Mouse (Mus musculus) embryonic facial prominence, embryonic 13.5 days (tissue): ENCODE data around the gene Itga6. TPM values are rescaled to one million over a fixed set of nuclear protein-coding genes. Genes with fewer than 3 reads are reported as not detected.

Source experiments
- ATAC-seq: fragments of 200-750 bp; cut with Nextera tagmentation; 2 replicates; pipeline ENCODE4 v1.8.0; 2017; ENCODE audit warnings: low read depth; ENCODE audit not compliant: insufficient number of reproducible peaks, insufficient read depth, low FRiP score, low TSS enrichment
- H3K27ac ChIP-seq: fragments of 300-500 bp; sonication (generic); 2 replicates; pipeline ENCODE4 v1.5.1; 2015; ENCODE audit warnings: moderate library complexity, mild to moderate bottlenecking, inconsistent platforms
- H3K27me3 ChIP-seq: fragments of 300-500 bp; sonication (generic); 2 replicates; pipeline ENCODE4 v1.6.1; 2015; ENCODE audit warnings: mild to moderate bottlenecking, inconsistent platforms
- H3K36me3 ChIP-seq: fragments of 300-500 bp; sonication (generic); 2 replicates; pipeline ENCODE4 v1.6.1; 2015; ENCODE audit warnings: mild to moderate bottlenecking, inconsistent platforms
- H3K4me1 ChIP-seq: fragments of 300-500 bp; sonication (generic); 2 replicates; pipeline ENCODE4 v1.6.1; 2015; ENCODE audit warnings: inconsistent platforms
- H3K4me2 ChIP-seq: fragments of 300-500 bp; sonication (generic); 2 replicates; pipeline ENCODE4 v1.6.1; 2015; ENCODE audit warnings: moderate library complexity, mild to moderate bottlenecking, inconsistent platforms
- H3K4me3 ChIP-seq: fragments of 300-500 bp; sonication (generic); 2 replicates; pipeline ENCODE4 v1.5.1; 2015; ENCODE audit warnings: mild to moderate bottlenecking, inconsistent platforms
- H3K9ac ChIP-seq: fragments of 300-500 bp; sonication (generic); 2 replicates; pipeline ENCODE4 v1.6.1; 2015; ENCODE audit warnings: mild to moderate bottlenecking, inconsistent platforms
- H3K9me3 ChIP-seq: fragments of 300-500 bp; sonication (generic); 2 replicates; pipeline ENCODE4 v1.6.1; 2016; ENCODE audit warnings: inconsistent platforms
- WGBS: fragments of 180-500 bp; shearing (Covaris S2); methylation state at CpG from one replicate; pipeline ENCODE4 v1.1.7; 2015; ENCODE audit warnings: mixed read lengths; 5-methylcytosine and 5-hydroxymethylcytosine counted together
- polyA plus RNA-seq: library from polyadenylated mRNA; unstranded; fragments of >200 nt; fragmentation: Nextera tagmentation; extraction: Ambion mirVana; gene quantifications from 2 replicates; pipeline ENCODE4 v1.2.1, GENCODE M21; 2015

Itga6 gene
- polyA plus RNA-seq, 1 experiment from 2014 or later: 37.7 TPM

GRCm38 (mm10) chr2:71810010-71810409 is 64.6 kb downstream of the Itga6 start:
- Histone ChIP-seq H3K9ac (no peak overlapping the region), H3K27me3 (0 out of 2 replicates have a peak, but pooled peaks cover 4% of the 10 kb centered on the region), H3K4me1 (peaks cover 38% of the 10 kb centered on the region), H3K4me2 (no peak overlapping the region), H3K36me3 (no peaks in the 10 kb centered on the region), H3K9me3 (no peaks in the 10 kb centered on the region), H3K27ac (no peak overlapping the region), H3K4me3 (no peak overlapping the region)
- no peak for ATAC-seq
- 91% methylated on average over 11 of the region's 11 CpGs for WGBS

GRCm38 (mm10) chr2:71810906-71811305 is 65.5 kb downstream of the Itga6 start:
- Histone ChIP-seq H3K9me3 (no peaks in the 10 kb centered on the region), H3K27ac (no peak overlapping the region), H3K27me3 (0 out of 2 replicates have a peak, but pooled peaks cover 4% of the 10 kb centered on the region), H3K9ac (no peak overlapping the region), H3K4me1 (peaks cover 39% of the 10 kb centered on the region), H3K4me2 (no peak overlapping the region), H3K36me3 (no peaks in the 10 kb centered on the region), H3K4me3 (no peak overlapping the region)
- ATAC-seq: no peak
- WGBS: 46% methylated on average over 6 of the region's 6 CpGs

- no peaks in the 10 kb centered on the region for H3K36me3 ChIP-seq
- H3K4me1 ChIP-seq: peaks cover 41% of the 10 kb centered on the region
- no peak overlapping the region for H3K27ac ChIP-seq
- H3K9ac ChIP-seq: no peak overlapping the region
- 0 out of 2 replicates have a peak, but pooled peaks cover 4% of the 10 kb centered on the region for H3K27me3 ChIP-seq
- WGBS: 40% methylated on average over 12 of the region's 12 CpGs
- no peaks in the 10 kb centered on the region for H3K9me3 ChIP-seq
- no peak for ATAC-seq
- H3K4me2 ChIP-seq: no peak overlapping the region
- no peak overlapping the region for H3K4me3 ChIP-seq
Observed at GRCm38 (mm10) chr2:71812221-71813021, 67.0 kb downstream of the Itga6 start.

- WGBS: 85% methylated on average over 7 of the region's 9 CpGs
- Histone ChIP-seq H3K27ac (no peak overlapping the region), H3K9ac (no peak overlapping the region), H3K9me3 (no peaks in the 10 kb centered on the region), H3K4me1 (peaks cover 44% of the 10 kb centered on the region), H3K4me3 (no peak overlapping the region), H3K4me2 (no peak overlapping the region), H3K36me3 (no peaks in the 10 kb centered on the region), H3K27me3 (0 out of 2 replicates have a peak, but pooled peaks cover 4% of the 10 kb centered on the region)
- no peak for ATAC-seq
Observed at GRCm38 (mm10) chr2:71813022-71813358, 67.6 kb downstream of the Itga6 start.

GRCm38 (mm10) chr2:71813371-71813770 is 68.0 kb downstream of the Itga6 start:
- Histone ChIP-seq H3K36me3 (no peaks in the 10 kb centered on the region), H3K27ac (no peak overlapping the region), H3K9ac (no peak overlapping the region), H3K4me3 (no peak overlapping the region), H3K9me3 (no peaks in the 10 kb centered on the region), H3K4me2 (no peak overlapping the region), H3K27me3 (0 out of 2 replicates have a peak, but pooled peaks cover 4% of the 10 kb centered on the region), H3K4me1 (peaks cover 44% of the 10 kb centered on the region)
- no peak for ATAC-seq
- 73% methylated on average over 6 of the region's 8 CpGs for WGBS

- WGBS: 41% methylated on average over 3 of the region's 3 CpGs
- H3K4me2 ChIP-seq: no peak overlapping the region
- no peaks in the 10 kb centered on the region for H3K9me3 ChIP-seq
- no peak for ATAC-seq
- H3K4me3 ChIP-seq: no peak overlapping the region
- H3K36me3 ChIP-seq: no peaks in the 10 kb centered on the region
- peaks cover 44% of the 10 kb centered on the region for H3K4me1 ChIP-seq
- H3K27ac ChIP-seq: peak overlapping the region; percentile 16; the same call in 1 of the 2 replicates
- 0 out of 2 replicates have a peak, but pooled peaks cover 4% of the 10 kb centered on the region for H3K27me3 ChIP-seq
- no peak overlapping the region for H3K9ac ChIP-seq
Observed at GRCm38 (mm10) chr2:71814016-71814415, 68.6 kb downstream of the Itga6 start.

- Histone ChIP-seq H3K4me2 (no peak overlapping the region), H3K36me3 (no peaks in the 10 kb centered on the region), H3K9ac (no peak overlapping the region), H3K27me3 (0 out of 2 replicates have a peak, but pooled peaks cover 4% of the 10 kb centered on the region), H3K9me3 (no peaks in the 10 kb centered on the region), H3K4me1 (peaks cover 44% of the 10 kb centered on the region), H3K4me3 (no peak overlapping the region), H3K27ac (no peak overlapping the region)
- 23% methylated on average over 5 of the region's 5 CpGs for WGBS
- no peak for ATAC-seq
Observed at GRCm38 (mm10) chr2:71815279-71815678, 69.9 kb downstream of the Itga6 start.

- H3K4me1 ChIP-seq: peaks cover 44% of the 10 kb centered on the region
- peak overlapping the region; percentile 51 for H3K4me2 ChIP-seq
- no peaks in the 10 kb centered on the region for H3K9me3 ChIP-seq
- H3K27ac ChIP-seq: no peak overlapping the region
- H3K36me3 ChIP-seq: no peaks in the 10 kb centered on the region
- WGBS: 22% methylated on average over 14 of the region's 14 CpGs
- peak overlapping the region; percentile 32; the same call in 1 of the 2 replicates for H3K9ac ChIP-seq
- H3K4me3 ChIP-seq: 0 out of 2 replicates have a peak overlapping the region, but pooled peaks have one; percentile 12
- ATAC-seq: no peak
- H3K27me3 ChIP-seq: 0 out of 2 replicates have a peak, but pooled peaks cover 4% of the 10 kb centered on the region
Observed at GRCm38 (mm10) chr2:71816391-71817041, 71.1 kb downstream of the Itga6 start.

- WGBS: 78% methylated on average over 13 of the region's 13 CpGs
- H3K4me3 ChIP-seq: no peak overlapping the region
- ATAC-seq: no peak
- no peak overlapping the region for H3K9ac ChIP-seq
- H3K27ac ChIP-seq: no peak overlapping the region
- no peaks in the 10 kb centered on the region for H3K4me1 ChIP-seq
- H3K4me2 ChIP-seq: no peak overlapping the region
- H3K27me3 ChIP-seq: no peaks in the 10 kb centered on the region
- peaks cover 8% of the 10 kb centered on the region; the same call in 1 of the 2 replicates for H3K36me3 ChIP-seq
- H3K9me3 ChIP-seq: no peaks in the 10 kb centered on the region
Observed at GRCm38 (mm10) chr2:71824146-71824545, 78.7 kb downstream of the Itga6 start.

- Histone ChIP-seq H3K36me3 (peaks cover 4% of the 10 kb centered on the region; the same call in 1 of the 2 replicates), H3K4me2 (no peak overlapping the region), H3K4me1 (no peaks in the 10 kb centered on the region), H3K9me3 (no peaks in the 10 kb centered on the region), H3K27me3 (no peaks in the 10 kb centered on the region), H3K9ac (no peak overlapping the region), H3K4me3 (no peak overlapping the region), H3K27ac (no peak overlapping the region)
- no peak for ATAC-seq
- 76% methylated on average over 13 of the region's 13 CpGs for WGBS
Observed at GRCm38 (mm10) chr2:71827711-71828110, 82.3 kb downstream of the Itga6 start.

- no peak overlapping the region for H3K4me2 ChIP-seq
- no peak overlapping the region for H3K9ac ChIP-seq
- H3K27me3 ChIP-seq: no peaks in the 10 kb centered on the region
- no peak overlapping the region for H3K27ac ChIP-seq
- no peaks in the 10 kb centered on the region for H3K9me3 ChIP-seq
- WGBS: 64% methylated on average over 11 of the region's 11 CpGs
- H3K36me3 ChIP-seq: peaks cover 4% of the 10 kb centered on the region; the same call in 1 of the 2 replicates
- no peak overlapping the region for H3K4me3 ChIP-seq
- no peak for ATAC-seq
- no peaks in the 10 kb centered on the region for H3K4me1 ChIP-seq
Observed at GRCm38 (mm10) chr2:71828928-71829327, 83.5 kb downstream of the Itga6 start.
